Mouse (Mus musculus): ENCODE results near the gene Chd3. TPM values are rescaled to one million over a fixed set of nuclear protein-coding genes. Genes with fewer than 3 reads are reported as not detected.
A peak's percentile ranks its signal among the peaks of the same experiment; 100 is the strongest.
"Not testable (repeated sequence)": the region's sequence is repeated elsewhere in the genome, so short reads cannot be mapped to it uniquely, and the experiment has no call there.

The Chd3 gene
- polyA plus RNA-seq, 1 experiment from 2014 or later = 39.9 TPM

DNA sequence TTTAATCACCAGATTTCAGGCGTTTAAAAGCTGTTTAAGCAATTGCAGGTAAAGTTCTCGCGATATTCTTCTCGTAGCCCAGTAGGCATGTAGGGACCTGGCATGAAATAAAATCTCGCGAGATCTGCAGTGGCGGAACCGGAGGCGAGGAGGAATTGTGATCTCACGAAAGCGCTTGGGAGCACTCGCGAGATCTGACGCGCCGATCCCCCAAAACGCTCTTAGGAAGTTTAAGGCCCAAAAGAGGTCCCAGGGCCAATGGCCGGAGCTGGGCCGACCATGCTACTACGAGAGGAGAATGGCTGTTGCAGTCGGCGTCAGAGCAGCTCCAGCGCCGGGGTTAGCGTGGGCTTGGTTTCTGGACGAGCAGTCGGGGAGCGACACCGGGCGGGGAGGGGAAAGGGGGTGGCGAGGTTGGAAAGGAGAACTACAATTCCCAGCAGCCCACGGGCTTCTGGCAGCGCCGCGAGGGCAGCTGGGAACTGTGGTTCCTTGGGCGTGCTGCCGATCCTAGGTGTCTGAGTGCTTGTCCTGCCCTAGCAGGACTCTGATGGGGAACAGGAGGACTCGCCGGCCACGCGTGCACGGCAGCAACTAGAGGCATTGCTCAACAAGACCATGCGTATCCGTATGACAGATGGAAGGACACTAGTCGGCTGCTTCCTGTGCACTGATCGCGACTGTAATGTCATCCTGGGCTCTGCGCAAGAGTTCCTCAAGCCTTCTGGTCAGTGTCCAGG, 26.6 kb upstream of the Chd3 start:
- Histone ChIP-seq H3K36me3 (peaks cover 14% of the 10 kb centered on the region), H3K27ac (peak overlapping the region; percentile 98), H3K4me2 (replicated peaks) (peak overlapping the region; percentile 69), H3K4me3 (replicated peaks) (peak overlapping the region; percentile 71), H3K4me1 (replicated peaks) (peaks cover 38% of the 10 kb centered on the region), H3K9me3 (no peaks in the 10 kb centered on the region), H3K9ac (peak overlapping the region; percentile 93), H3K27me3 (replicated peaks) (no peaks in the 10 kb centered on the region)
- under 1% methylated on average over 48 of the region's 48 CpGs for WGBS
- ATAC-seq = peak; percentile 94

GRCm38 (mm10) chr11:69395235-69395633, 26.0 kb upstream of the Chd3 start, which contains the start of the genes Naa38 and Cyb5d1:
Naa38 (plus strand) TSS chr11:69395487.
Cyb5d1 (minus strand) TSS chr11:69395631.
- H3K9me3 ChIP-seq; H3K36me3 ChIP-seq; H3K27me3 ChIP-seq (replicated peaks): not testable (repeated sequence)
- WGBS = under 1% methylated on average over 23 of the region's 24 CpGs
- ATAC-seq = peak; percentile 83
- H3K9ac ChIP-seq = peak within 1 kb of the TSS; percentile 93
- peaks cover 33% of the 10 kb centered on the region for H3K4me1 ChIP-seq (replicated peaks)
- peak within 1 kb of the TSS; percentile 69 for H3K4me2 ChIP-seq (replicated peaks)
- H3K27ac ChIP-seq = peak within 1 kb of the TSS; percentile 98
- H3K4me3 ChIP-seq (replicated peaks) = peak within 1 kb of the TSS; percentile 71

DNA sequence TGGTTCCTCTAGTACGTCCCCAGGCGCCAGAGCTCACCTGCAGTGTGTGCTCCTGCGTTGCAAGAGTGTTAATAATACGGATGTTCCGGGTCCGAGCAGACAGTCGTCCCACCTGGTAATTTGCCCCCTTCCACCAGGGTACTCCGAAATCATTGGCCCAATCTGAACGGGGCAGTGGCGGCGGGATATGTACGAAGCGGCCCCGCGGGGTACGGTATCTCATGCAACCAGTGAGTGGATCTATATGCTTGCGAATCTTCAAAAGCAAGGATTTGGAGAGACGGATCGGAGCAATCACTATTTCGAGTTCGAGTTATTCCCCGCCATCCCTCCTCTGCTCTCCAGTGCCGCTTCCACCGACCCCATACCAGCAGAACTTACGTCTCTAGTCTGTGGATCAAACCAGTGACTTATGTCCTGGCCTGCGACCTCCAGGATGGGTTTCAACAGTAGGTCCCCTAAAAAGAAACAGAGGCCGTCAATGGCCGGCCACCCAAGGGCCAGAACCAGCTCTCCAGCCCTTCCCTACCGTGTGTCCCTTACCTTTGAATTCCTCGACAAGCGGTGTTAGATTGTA, 25.5 kb upstream of the Chd3 start:
- not testable (repeated sequence) for H3K9me3 ChIP-seq; H3K36me3 ChIP-seq; H3K27me3 ChIP-seq (replicated peaks)
- H3K4me3 ChIP-seq (replicated peaks) = peak overlapping the region; percentile 71
- WGBS = 1% methylated on average over 31 of the region's 31 CpGs
- H3K4me1 ChIP-seq (replicated peaks) = peaks cover 27% of the 10 kb centered on the region
- peak overlapping the region; percentile 93 for H3K9ac ChIP-seq
- peak; percentile 24; the same call in 1 of the 2 replicates for ATAC-seq
- peak overlapping the region; percentile 69 for H3K4me2 ChIP-seq (replicated peaks)
- peak overlapping the region; percentile 98 for H3K27ac ChIP-seq

GRCm38 (mm10) chr11:69390400-69391034, 21.3 kb upstream of the Chd3 start:
- Histone ChIP-seq H3K9ac (no peak overlapping the region), H3K4me1 (replicated peaks) (peaks cover 3% of the 10 kb centered on the region; the same call in 1 of the 2 replicates), H3K9me3 (no peaks in the 10 kb centered on the region), H3K27me3 (replicated peaks) (no peaks in the 10 kb centered on the region), H3K4me3 (replicated peaks) (no peak overlapping the region), H3K36me3 (no peaks in the 10 kb centered on the region), H3K4me2 (replicated peaks) (no peak overlapping the region), H3K27ac (no peak overlapping the region)
- WGBS = 50% methylated on average over 10 of the region's 10 CpGs
- 0 out of 2 replicates have a peak, but pooled peaks have one; percentile 18 for ATAC-seq

- Histone ChIP-seq H3K4me2 (replicated peaks) (no peak overlapping the region), H3K4me1 (replicated peaks) (peaks cover 3% of the 10 kb centered on the region; the same call in 1 of the 2 replicates), H3K27me3 (replicated peaks) (no peaks in the 10 kb centered on the region), H3K9ac (no peak overlapping the region), H3K4me3 (replicated peaks) (no peak overlapping the region), H3K36me3 (no peaks in the 10 kb centered on the region), H3K9me3 (no peaks in the 10 kb centered on the region), H3K27ac (no peak overlapping the region)
- no peak for ATAC-seq
- WGBS = 63% methylated on average over 14 of the region's 14 CpGs
Observed at GRCm38 (mm10) chr11:69389531-69390399, 20.6 kb upstream of the Chd3 start.

DNA sequence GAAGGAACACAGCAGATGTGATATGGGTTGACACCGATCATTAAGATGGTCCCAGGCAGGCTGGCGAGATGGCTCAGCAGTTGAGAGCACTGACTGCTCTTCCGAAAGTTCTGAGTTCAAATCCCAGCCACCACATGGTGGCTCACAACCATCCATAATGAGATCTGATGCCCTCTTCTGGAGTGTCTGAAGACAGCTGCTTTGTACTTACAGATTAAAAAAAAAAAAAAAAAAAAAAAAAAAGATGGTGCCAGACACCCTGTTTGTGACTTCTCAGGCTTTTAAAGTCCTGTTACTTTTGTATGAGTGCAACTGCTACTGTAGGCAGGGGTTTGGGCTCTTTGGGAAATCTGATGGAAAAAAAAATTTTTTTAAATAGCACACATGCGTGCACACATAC, 19.5 kb upstream of the Chd3 start:
- H3K9me3 ChIP-seq = no peaks in the 10 kb centered on the region
- no peak overlapping the region for H3K9ac ChIP-seq
- no peak overlapping the region for H3K4me2 ChIP-seq (replicated peaks)
- ATAC-seq = no peak
- no peaks in the 10 kb centered on the region for H3K4me1 ChIP-seq (replicated peaks)
- no peak overlapping the region for H3K4me3 ChIP-seq (replicated peaks)
- 97% methylated on average over 4 of the region's 4 CpGs for WGBS
- no peaks in the 10 kb centered on the region for H3K27me3 ChIP-seq (replicated peaks)
- H3K27ac ChIP-seq = no peak overlapping the region
- H3K36me3 ChIP-seq = no peaks in the 10 kb centered on the region

- no peaks in the 10 kb centered on the region for H3K9me3 ChIP-seq
- 67% methylated on average over 7 of the region's 7 CpGs for WGBS
Observed at GRCm38 (mm10) chr11:69386758-69387157, 17.6 kb upstream of the Chd3 start.

DNA sequence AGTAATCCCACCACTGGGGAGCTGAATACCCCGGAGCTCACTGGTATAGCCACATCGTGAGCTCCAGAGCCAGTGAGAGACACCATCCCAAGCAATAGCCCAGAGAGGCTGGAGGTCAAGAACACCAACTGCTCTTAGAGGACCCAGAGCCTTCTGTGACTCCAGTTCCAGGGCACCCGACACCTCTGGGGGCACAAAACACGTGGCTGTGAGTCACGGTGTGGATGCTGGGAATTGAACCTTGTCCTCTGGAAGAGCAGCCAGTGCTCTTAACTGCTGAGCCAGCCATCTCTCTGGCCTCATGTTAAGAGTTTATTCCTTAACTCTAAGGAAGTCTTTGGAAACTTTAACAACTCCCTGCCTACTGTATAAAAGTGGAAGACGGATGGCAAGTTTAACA, 15.8 kb upstream of the Chd3 start:
- 0 out of 2 replicates have a peak, but pooled peaks have one; percentile 56 for ATAC-seq
- Histone ChIP-seq H3K9ac (no peak overlapping the region), H3K9me3 (no peaks in the 10 kb centered on the region), H3K27me3 (replicated peaks) (no peaks in the 10 kb centered on the region), H3K4me1 (replicated peaks) (no peaks in the 10 kb centered on the region), H3K4me3 (replicated peaks) (no peak overlapping the region), H3K4me2 (replicated peaks) (no peak overlapping the region), H3K36me3 (no peaks in the 10 kb centered on the region), H3K27ac (no peak overlapping the region)
- 79% methylated on average over 6 of the region's 6 CpGs for WGBS

More at GRCm38 (mm10) chr11:69386758-69387157, 17.6 kb upstream of the Chd3 start:
- no peak overlapping the region for H3K4me2 ChIP-seq (replicated peaks)
- no peaks in the 10 kb centered on the region for H3K27me3 ChIP-seq (replicated peaks)
- ATAC-seq = no peak
- no peak overlapping the region for H3K9ac ChIP-seq
- no peak overlapping the region for H3K27ac ChIP-seq
- H3K4me1 ChIP-seq (replicated peaks) = no peaks in the 10 kb centered on the region
- no peaks in the 10 kb centered on the region for H3K36me3 ChIP-seq
- H3K4me3 ChIP-seq (replicated peaks) = no peak overlapping the region

- no peaks in the 10 kb centered on the region for H3K27me3 ChIP-seq (replicated peaks)
- H3K4me3 ChIP-seq (replicated peaks) = no peak overlapping the region
- WGBS = 60% methylated on average over 10 of the region's 10 CpGs
- H3K27ac ChIP-seq = no peak overlapping the region
- no peak for ATAC-seq
- no peaks in the 10 kb centered on the region for H3K36me3 ChIP-seq
- H3K9ac ChIP-seq = no peak overlapping the region
- H3K9me3 ChIP-seq = no peaks in the 10 kb centered on the region
- H3K4me2 ChIP-seq (replicated peaks) = no peak overlapping the region
- 0 out of 2 replicates have a peak, but pooled peaks cover 2% of the 10 kb centered on the region for H3K4me1 ChIP-seq (replicated peaks)
Observed at GRCm38 (mm10) chr11:69382478-69383105, 13.4 kb upstream of the Chd3 start.

- Histone ChIP-seq H3K4me1 (replicated peaks) (0 out of 2 replicates have a peak, but pooled peaks cover 4% of the 10 kb centered on the region), H3K4me3 (replicated peaks) (no peak overlapping the region), H3K27ac (no peak overlapping the region), H3K36me3 (no peaks in the 10 kb centered on the region), H3K9me3 (no peaks in the 10 kb centered on the region), H3K9ac (no peak overlapping the region), H3K4me2 (replicated peaks) (no peak overlapping the region), H3K27me3 (replicated peaks) (no peaks in the 10 kb centered on the region)
- WGBS = 84% methylated on average over 6 of the region's 6 CpGs
- no peak for ATAC-seq
Observed at GRCm38 (mm10) chr11:69381356-69381755, 12.2 kb upstream of the Chd3 start.

- 77% methylated on average over 3 of the region's 3 CpGs for WGBS
Observed at GRCm38 (mm10) chr11:69379600-69379999, 10.4 kb upstream of the Chd3 start.

More at GRCm38 (mm10) chr11:69379600-69379999, 10.4 kb upstream of the Chd3 start:
- 0 out of 2 replicates have a peak, but pooled peaks cover 4% of the 10 kb centered on the region for H3K4me1 ChIP-seq (replicated peaks)
- H3K36me3 ChIP-seq = no peaks in the 10 kb centered on the region
- H3K27ac ChIP-seq = no peak overlapping the region
- H3K27me3 ChIP-seq (replicated peaks) = no peaks in the 10 kb centered on the region
- ATAC-seq = no peak
- no peaks in the 10 kb centered on the region for H3K9me3 ChIP-seq
- no peak overlapping the region for H3K9ac ChIP-seq
- no peak overlapping the region for H3K4me2 ChIP-seq (replicated peaks)
- H3K4me3 ChIP-seq (replicated peaks) = no peak overlapping the region

Data from intestine, embryonic 15.5 days (tissue).